Mouse (Mus musculus) heart, adult 2 months (tissue): ENCODE results near the gene Olfr854.

Source experiments
- EP300 ChIP-seq: fragments of 200-500 bp; IDR thresholded peaks from 2 replicates; pipeline ENCODE4 v1.6.1; 2011; ENCODE audit warnings: low read depth, low read length, control low read depth; ENCODE audit not compliant: insufficient read depth
- POLR2A ChIP-seq: fragments of 200-500 bp; IDR thresholded peaks from 2 replicates; pipeline ENCODE4 v1.6.1; 2011; ENCODE audit warnings: mild to moderate bottlenecking, low read depth, low read length, control low read depth; ENCODE audit not compliant: insufficient read depth

DNA sequence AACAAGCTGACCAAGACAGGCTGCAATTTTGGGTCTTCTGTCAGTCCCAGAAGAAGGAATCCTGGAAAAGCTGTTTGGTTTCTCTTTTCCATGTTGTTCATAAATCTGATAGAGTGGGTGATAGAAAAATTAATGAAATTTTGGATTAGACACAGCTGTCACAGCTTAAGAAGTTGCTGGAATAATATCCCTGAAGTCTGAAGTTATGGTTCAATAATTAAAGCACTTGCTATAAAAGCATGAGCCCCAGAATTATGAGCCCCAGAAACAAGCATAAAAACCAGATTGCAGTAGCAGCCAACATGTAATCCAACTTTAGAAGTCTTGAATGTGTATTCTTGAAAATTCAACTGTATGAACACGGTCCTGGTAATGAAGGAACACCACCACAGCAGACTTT lies at the start of gene Olfr854:
- TF ChIP-seq EP300 = no peak
- no peak for TF ChIP-seq POLR2A
